Mouse (Mus musculus) CD8-positive naive resting alpha-beta T cell, adult 2 months (primary cell): ENCODE results near the gene Iscu.
A peak's percentile ranks its signal among the peaks of the same experiment; 100 is the strongest.

Experiments used
- DNase-seq, 2 experiments: peaks; one replicate each; pipeline ENCODE4 v3.0.0; 2022; ENCODE audit warnings: low read depth in 2 of 2, low spot score in 2 of 2

Iscu gene

DNA sequence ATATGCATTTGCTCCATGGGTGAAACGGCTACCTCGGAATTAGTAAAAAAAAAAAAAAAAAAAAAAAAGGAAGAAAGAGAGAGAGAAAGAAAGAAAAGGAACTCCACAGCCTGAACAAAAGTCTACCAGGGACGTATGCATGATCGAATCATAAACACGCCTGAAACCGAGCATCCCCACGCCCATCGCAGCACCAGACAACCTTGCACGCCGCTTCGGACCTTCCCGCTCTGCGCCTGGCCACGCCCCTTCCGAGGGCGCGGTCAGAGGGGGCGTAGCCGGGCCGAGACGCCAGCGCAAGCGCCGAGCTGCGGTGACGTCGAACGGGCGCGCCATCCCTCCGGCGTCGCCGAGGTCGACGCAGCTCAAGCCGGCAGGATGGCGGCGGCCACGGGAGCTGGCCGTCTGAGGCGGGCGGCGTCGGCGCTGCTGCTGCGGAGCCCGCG is at the start of gene Iscu, which contains the start of gene Sart3:
Gene Iscu (plus strand): TSS at position 299 of the 446 bp plus-strand sequence.
Gene Sart3 (minus strand): TSS at position 61 of the 446 bp plus-strand sequence.
- peak; percentile 89 to 90 for DNase-seq

DNA sequence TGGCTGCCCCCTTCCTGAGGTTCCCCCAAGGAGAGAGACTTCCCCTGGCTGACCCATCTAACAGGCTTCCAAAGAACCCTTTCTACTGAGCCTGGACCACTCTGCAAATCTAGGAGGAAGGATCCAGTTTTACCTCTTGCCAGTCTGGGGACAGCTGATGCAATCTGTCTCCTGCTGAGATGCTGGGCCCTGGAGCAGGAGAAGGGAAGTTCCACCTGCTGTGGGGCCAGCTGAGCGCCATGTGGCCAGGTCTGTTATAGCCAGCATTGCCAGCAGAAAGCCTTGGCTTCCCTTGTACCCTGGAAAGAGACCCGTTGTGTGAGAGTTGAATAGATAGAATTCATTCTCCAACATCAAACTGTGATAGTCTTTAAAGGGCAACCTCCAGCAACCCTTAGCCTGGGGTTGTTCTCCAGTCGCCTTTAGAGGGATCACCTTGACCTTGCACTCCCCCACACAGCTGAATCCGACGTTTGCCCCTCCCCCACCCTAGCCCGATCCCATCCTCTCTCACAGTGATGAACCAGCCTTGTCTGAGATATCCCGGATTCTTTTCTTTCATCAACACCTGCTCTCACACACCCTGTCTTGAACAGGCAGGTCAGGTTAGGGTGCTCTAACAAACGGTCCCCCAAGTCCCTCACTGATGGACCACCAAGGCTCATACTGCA is 48.8 kb upstream of the Iscu start:
- DNase-seq: no peak

DNA sequence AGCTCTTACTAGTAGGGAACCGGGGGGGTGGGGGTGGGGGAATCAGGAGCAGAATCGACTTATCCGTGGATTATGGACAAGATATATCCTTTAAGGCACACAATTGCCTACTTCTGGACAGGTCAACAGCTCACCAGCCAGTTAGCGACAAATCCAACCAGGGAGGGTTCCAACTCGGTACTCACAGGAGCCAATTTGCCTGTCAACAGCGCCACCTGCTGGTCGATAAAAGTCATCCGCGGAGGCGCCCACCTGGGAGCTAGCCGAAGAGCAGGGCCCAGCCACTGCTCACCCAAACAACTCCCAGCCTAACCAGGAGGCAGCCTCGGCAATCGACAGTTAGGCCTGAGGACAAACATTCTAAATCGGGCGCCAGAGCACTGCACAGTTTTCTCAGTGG is 48.1 kb upstream of the Iscu start, which contains the start of gene 1700069L16Rik:
Gene 1700069L16Rik (minus strand): TSS at position 327 of the 400 bp plus-strand sequence.
- peak; percentile 68 to 70 for DNase-seq

DNA sequence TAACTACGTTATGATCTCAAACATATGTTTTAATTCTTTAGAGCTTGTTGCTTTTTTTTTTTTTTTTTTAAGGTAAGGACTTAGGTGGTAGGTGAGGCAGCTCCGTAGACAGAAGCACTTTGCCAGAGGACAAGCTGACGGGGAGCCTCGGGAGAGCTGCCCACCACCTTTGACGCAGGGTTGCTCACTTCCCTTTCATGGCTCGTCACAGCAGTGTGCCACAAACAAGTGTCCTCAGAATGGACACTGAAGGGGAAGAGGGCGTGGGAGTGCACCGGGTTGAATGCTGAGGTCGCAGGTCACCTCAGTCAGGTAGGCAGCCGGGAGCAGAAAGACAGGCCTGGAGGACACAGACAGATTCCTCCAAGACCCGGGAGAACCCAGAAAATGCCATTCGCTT is 47.1 kb upstream of the Iscu start:
- no peak for DNase-seq

DNA sequence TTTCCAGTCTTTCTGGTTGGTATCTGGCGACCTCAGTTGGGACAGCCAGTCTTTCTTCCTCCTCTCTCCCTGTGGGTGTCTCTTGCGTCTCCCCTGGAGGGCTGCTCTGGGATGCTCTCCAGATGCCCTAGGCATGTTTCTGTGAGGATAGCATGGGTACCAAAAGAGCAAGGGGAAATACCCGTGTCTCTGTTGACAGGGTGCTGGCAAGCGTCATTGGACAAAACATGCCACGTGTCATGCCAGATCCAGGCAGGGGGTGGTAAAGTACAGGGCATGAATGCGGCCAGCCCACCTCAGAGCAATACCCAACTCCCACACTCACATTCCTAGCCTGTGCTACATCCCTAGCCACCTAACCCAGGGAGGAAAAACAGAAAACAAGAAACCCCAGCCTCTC is 45.9 kb upstream of the Iscu start:
- no peak for DNase-seq

DNA sequence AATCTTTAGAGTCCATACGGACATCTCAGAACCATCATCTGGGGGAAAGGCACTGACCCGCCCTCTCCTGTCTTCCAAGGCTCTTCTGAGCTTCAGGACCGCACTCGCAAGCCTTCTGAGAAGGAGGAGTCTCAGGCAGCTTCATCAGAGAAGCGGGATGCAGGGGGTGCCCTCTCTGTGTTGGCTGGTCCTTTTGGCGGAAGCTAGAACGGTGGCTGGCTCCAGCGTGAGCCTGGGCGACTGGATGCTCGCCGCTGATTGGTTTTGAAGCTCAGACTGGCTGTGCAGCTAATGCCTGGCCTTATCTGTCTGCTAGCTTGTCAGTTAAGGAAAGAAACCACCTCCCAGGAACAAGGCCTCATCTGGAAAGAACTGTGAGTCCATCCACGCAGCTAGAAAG is 45.3 kb upstream of the Iscu start:
- DNase-seq: no peak

DNA sequence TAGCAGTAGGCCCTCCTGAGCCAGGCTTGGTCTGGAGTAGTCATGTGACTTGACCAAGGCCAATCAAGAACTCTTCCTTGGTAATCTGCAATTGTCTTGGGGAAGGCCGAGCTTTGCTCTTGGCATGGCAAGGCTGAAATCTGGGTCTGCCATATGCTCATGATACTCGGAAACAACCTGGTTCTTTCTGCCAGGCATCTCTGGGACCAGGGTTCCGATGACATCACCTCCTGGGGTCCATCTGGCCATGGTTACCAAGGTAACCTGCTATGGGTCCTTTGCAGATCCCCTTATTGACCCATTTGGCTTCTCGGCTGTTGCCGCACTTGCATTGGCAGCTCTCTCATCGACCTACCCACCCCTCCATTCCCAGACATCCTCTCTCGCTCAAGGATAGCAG is 44.5 kb upstream of the Iscu start:
- DNase-seq: no peak

DNA sequence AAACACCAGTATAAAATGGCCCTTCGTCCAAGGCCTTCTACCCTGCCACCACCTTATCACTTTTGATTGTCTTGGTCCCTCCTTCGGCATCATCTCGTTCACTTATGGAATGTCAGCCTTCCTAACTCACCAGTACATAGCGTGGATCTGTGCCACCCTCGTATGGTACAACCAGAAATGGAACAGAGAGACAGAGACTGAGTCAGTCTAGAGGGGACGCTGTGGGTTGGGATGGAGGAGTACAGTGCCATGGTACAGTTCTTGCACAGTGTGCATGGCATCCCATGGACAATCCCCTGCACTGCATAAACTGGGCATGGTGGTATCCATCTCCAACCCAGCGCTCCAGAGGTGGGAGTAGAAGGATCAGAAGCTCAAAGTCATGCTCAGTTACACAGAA is 43.9 kb upstream of the Iscu start:
- DNase-seq: no peak

DNA sequence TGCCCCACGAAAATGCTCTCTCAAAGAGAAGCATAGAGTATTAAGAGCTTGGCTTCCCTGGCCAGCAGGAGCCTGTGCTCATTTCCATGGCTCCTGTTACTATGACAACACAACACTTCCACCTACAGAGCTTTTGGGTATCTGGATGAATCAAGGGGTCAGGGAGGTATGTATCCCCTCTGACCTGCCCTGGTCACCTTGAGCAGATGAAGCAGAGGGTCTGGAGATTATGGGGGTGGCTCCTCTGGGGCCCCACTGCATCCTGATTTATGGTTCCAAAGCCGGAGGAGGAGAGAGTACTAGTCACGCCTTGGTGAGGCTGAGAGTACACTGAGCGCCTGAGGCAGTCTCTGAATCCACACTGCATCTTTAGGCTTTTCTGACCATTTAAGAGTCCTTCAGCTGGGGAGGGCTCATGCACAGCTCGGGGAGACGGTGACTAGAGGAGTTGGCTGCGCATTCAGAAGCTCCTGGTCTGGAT is 41.9 kb upstream of the Iscu start:
- no peak for DNase-seq

DNA sequence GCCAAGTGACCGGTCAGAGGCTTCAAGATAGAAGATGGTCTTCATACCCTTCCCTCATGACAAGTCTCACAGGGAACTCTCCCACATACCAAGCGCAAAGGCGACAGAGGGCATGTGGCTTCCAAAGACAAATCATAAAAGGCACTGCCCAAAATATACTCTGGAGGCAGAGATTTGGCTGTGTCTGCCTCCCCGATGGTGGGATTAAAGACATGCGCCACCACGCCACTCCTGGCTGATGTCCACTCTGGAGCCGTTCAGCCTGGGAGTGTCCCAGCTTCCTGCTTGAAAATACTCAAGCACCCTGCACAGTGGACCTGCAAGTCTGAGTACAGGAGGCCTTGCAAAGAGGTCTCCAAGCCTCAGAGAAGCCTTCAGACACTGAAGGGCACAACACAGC is 41.4 kb upstream of the Iscu start:
- DNase-seq: no peak

DNA sequence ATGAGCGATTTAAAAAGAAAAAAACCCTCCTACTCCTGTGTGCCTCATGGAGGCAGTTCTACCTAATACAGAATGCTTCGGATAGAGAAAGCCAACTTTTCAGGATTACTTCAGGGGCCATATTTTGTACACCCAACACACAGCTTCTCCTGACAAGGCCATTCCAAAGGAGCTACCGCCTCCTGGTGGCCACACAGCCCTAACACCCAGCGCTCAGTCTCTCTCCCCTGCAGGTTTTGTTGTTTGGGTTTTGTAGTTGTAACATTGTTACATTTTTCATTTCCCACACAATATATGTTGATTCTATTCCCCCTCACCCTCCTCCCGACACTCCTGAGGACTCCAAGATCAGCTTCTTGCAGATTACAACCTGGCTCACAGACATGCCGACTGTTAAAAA is 40.4 kb upstream of the Iscu start:
- DNase-seq: peak; percentile 32 to 49

DNA sequence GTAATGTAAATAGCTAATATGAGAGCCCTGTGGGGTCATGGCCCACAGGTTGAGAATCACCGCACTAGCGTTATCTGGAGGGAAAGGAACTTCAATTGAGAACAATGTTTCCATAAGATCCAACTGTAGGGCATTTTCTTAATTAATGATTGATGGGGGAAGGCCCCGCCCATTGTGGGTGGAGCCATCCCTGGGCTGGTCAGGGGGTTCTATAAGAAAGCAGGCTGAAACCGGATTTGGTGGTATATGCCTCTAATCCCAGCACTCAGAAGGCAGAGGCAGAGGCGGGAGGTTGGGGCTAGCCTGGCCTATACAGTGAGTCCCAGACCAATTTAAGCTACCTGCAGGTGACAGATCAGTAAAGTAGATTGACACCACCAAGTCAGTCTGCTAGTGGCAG is 38.2 kb upstream of the Iscu start:
- DNase-seq: no peak

DNA sequence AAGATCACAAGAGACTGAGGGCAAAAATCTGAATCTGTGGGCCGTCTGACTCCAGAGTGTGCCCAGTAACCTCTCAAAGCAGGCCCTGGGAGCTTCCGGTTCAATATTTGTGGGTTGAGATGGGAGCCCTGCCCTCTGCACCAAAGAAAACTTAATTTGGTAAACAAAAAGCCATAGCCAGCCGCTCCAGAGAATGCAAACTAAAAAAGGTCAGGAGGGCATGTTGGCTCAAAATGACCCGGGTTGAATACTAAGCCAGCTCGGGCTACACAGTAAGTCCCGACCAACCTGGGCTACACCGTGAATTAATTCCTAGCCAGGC is 37.6 kb upstream of the Iscu start:
- DNase-seq: no peak

DNA sequence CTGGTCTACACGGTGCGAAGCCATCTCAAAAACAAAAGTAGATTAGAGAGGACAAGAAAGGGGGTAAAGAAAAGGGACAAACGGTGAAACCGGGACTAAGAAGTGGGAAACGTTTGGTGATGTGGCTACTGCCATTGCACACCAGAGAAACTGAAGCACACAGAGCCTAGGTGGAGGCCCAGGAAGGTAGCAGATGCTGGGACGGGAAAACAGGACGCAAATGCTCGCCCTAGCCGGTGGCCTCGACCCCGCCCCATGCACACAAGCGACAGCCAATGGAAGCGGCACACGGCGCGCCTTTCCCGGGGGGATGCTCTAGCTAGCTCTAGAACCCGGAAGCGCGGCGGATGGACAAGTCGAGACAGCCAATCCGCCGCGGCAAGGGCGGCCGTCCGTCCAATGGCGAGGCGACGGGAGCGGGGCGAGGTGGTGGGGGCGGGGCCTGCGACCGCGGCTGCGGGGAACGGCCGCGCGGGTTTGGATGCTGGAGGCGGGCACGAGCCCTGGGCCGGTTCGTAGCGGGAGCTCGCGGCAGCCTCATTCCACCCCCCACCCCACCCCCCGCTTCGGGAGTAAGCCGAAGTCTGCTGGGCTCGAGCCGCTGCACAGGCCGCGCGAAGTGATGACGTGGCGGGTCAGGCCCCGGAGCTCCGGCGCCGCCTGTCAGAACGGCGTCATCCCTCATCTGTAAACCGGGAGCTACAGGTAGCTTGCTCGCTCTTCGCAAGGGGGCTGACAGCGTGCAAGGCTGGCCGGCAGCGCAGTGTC is 37.0 kb upstream of the Iscu start, which contains the start of gene Ficd:
Gene Ficd (plus strand): TSS at position 459 of the 768 bp plus-strand sequence.
- peak; percentile 80 for DNase-seq

DNA sequence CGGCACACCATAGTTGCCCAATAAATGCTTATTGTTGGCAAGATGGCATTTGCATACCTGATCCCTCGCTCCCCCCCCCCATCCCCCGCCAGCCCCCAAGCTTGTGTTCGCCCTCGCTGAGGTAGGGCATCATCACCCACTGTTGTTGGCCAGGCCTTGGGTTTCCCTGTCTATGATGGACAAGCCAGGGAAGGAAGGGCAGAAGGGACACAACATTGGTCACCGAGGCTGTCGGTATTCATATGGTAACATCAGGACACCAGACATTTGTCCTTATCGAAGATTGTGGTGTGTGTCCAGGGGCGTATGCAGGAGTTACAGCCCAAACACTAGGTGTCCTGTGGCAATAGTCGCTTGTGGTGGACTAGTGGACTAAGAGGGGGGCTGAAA is 36.4 kb upstream of the Iscu start:
- DNase-seq: no peak

DNA sequence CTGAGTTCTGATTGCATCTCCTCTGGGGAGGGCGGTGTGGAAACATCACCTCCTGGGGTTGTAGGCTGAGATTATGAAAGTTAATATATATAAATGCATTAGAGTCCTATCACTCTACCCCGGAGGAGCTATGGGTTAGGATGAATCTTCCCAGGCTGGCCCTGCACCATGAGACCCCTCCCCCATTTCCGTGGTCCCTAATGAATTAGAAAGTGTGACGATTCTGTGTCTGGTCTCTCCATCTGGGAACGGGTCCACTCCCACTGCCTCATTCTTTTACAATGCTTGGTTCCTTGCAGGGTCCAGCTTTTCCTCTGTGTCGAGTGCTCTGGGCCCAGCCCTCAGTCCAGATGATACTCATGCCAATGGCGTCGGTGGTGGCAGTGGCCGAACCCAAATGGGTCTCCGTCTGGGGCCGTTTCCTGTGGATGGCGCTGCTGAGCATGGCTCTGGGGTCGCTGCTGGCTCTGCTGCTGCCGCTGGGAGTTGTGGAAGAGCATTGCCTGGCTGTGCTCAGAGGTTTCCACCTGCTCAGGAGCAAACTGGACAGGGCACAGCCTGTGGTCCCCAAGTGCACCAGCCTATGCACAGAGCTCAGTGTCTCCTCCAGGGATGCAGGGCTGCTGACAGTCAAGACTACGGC is 35.9 kb upstream of the Iscu start:
- DNase-seq: no peak

DNA sequence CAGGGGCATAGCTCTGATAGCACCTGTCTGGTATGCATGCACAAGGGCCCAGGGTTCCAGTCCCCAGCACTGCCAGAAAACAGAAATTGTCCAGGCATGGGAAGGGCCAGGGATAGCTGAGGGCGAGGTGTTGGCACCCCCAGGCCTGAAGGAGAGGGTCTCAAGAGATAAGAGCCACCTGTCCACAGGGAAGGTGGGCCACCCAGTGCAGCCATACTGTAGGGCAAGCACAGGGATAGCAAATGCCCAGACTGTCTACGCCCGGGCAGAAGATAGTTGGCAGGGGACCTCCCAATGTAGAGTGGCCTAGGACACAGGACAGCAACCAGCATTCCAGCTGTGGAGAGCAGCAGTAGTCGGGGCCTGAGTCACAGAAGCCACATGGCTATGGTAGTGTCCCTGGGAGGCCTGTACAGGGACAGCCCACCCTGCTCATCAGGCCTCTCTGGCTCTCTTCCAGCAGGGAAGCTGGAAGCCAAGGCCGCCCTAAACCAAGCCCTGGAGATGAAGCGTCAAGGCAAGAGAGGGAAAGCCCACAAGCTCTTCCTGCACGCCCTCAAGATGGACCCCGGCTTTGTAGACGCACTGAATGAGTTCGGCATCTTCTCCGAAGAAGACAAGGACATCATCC is 34.8 kb upstream of the Iscu start:
- no peak for DNase-seq

DNA sequence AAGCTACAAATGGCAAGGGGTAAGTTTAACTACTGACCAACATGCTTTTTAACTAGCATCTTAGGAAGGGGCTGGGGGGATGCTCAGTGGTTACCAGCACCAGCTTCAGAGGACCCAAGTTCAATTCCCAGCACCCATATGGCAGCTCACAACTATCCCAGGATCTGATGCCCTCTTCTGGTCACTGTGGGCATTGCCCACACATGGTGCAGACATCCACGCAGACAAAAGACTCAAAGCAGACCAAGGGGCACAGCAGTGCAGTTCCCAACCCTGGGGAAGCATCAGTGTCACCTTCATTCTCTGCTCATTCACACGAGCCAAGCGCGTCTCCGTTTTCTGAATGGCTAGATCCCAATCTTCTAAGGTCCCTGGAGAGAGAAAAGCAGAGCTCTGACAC is 24.9 kb upstream of the Iscu start:
- DNase-seq: no peak

DNA sequence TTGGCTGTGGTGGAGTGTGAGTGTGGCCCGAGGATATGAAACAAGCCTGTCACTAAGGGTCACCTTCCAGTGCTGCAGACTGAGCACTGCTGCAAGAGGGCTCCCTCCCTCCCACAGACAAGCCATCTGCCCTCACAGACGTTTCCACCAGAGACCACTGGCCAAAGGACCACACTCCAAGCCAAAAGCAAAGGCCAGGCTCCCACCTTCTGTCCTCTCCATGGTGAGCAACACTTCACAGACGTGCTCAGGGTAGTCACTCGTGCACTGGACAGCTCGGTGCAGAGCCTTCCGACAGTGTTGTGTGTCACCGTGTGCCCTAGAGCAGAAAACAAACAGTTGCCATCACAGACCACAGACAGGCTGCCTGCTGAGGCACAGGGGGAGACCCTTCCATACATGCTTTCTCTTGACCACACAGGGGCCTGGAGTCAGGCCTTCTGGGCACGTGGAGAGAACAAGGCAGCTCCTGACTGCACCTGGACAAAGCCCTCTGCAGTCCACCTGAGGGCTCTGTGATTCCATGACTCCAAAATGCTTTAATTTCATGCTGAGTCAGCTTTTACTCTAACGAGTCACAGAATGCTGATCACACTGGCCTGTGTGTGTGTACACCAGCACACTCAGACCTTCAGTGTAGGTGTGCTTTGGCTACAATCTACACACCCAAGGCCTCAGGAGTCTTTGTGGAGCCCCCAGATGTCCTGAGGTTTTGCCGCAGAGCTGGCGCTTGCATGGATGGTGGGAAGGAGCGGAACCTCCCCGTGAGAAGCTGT is 23.8 kb upstream of the Iscu start:
- DNase-seq: no peak

DNA sequence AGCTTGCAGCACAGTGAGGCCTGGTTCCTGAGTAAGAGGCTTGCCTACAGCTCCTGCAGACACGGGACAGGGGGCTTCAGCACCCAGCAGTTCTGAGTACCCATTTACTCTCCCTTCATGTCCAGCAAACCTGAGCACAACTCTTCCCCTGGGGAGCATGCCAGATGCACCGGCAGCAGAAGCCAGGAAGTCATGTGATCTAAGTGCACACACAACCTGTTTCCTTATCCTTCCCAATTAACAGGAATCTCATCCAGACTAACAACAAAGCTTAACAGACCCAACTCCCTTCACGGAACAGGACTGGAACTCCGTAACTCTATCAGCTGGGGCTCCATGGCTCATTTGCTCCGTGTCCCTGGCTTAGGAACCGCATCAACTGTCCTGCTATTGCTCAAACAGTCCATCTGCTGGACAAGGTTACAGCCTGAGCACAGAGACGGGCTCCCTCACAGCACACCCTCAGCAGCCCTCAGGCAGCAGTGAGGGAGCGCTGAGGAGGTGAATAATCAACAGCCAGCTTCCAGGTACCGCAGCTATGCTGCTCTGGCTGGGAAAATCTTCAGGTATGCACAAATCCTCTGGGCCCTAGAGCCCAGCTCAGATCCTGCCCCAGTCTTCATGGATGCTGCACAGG is 20.9 kb upstream of the Iscu start:
- no peak for DNase-seq
